Mouse (Mus musculus) CD4-positive helper T cell, adult 2 months (primary cell): Measurements from ENCODE around the gene Hist1h2bp.
"Not testable (repeated sequence)": the region's sequence is repeated elsewhere in the genome, so short reads cannot be mapped to it uniquely, and the experiment has no call there.

Source experiments
- DNase-seq: peaks from one replicate; pipeline ENCODE4 v3.0.0-alpha.2; 2012; ENCODE audit warnings: low read depth, missing footprints, low spot score

The Hist1h2bp gene

GRCm38 (mm10) chr13:21783255-21783617 lies 4.0 kb upstream of the Hist1h2bp start, which contains the start of gene Hist1h3i:
Gene Hist1h3i, minus strand, starts transcription at chr13:21783370.
- DNase-seq, result peak; percentile 89

- DNase-seq, result peak; percentile 69
These were observed 3.5 kb upstream of the Hist1h2bp start for GRCm38 (mm10) chr13:21783734-21784161.

GRCm38 (mm10) chr13:21784311-21784710 lies 3.0 kb upstream of the Hist1h2bp start:
- DNase-seq, result no peak

- DNase-seq, result peak; percentile 39
These were observed 917 bp upstream of the Hist1h2bp start for GRCm38 (mm10) chr13:21786189-21786898.

- peak; percentile 9 for DNase-seq
These were observed 716 bp downstream of the Hist1h2bp start for GRCm38 (mm10) chr13:21787760-21788593.

GRCm38 (mm10) chr13:21789925-21790324 lies 2.7 kb downstream of the Hist1h2bp start:
- DNase-seq, result no peak

GRCm38 (mm10) chr13:21790601-21791283 lies 3.5 kb downstream of the Hist1h2bp start:
- no peak for DNase-seq

GRCm38 (mm10) chr13:21795584-21795983 lies 8.3 kb downstream of the Hist1h2bp start:
- no peak for DNase-seq

- not testable (repeated sequence) for DNase-seq
These were observed 9.9 kb downstream of the Hist1h2bp start for GRCm38 (mm10) chr13:21797163-21797562.

GRCm38 (mm10) chr13:21803058-21803457 lies 15.8 kb downstream of the Hist1h2bp start:
- not testable (repeated sequence) for DNase-seq

GRCm38 (mm10) chr13:21810073-21810472 lies 22.8 kb downstream of the Hist1h2bp start, which contains the start of the genes Hist1h2bq and Hist1h2ao:
Gene Hist1h2bq, minus strand, starts transcription at chr13:21810197.
Gene Hist1h2ao, plus strand, starts transcription at chr13:21810465.
- DNase-seq, result not testable (repeated sequence)

- DNase-seq, result not testable (repeated sequence)
These were observed 23.8 kb downstream of the Hist1h2bp start for GRCm38 (mm10) chr13:21811074-21811473.

GRCm38 (mm10) chr13:21811539-21811938 lies 24.3 kb downstream of the Hist1h2bp start, which contains the start of gene Hist1h4m:
Gene Hist1h4m, plus strand, starts transcription at chr13:21811746.
- not testable (repeated sequence) for DNase-seq

GRCm38 (mm10) chr13:21812092-21812491 lies 24.8 kb downstream of the Hist1h2bp start:
- not testable (repeated sequence) for DNase-seq

GRCm38 (mm10) chr13:21820082-21820890 lies 33.0 kb downstream of the Hist1h2bp start:
- not testable (repeated sequence) for DNase-seq

- DNase-seq, result peak; percentile 1
These were observed 41.2 kb downstream of the Hist1h2bp start for GRCm38 (mm10) chr13:21828511-21828910.

GRCm38 (mm10) chr13:21830344-21830743 lies 43.1 kb downstream of the Hist1h2bp start:
- DNase-seq, result no peak

- DNase-seq, result not testable (repeated sequence)
These were observed 44.4 kb downstream of the Hist1h2bp start, which contains the start of gene Hist1h4n for GRCm38 (mm10) chr13:21831418-21832394. Gene Hist1h4n, minus strand, starts transcription at chr13:21832196.

- not testable (repeated sequence) for DNase-seq
These were observed 46.2 kb downstream of the Hist1h2bp start, which contains the start of the genes Hist1h2ap and Hist1h2br for GRCm38 (mm10) chr13:21833461-21833860. Gene Hist1h2ap, minus strand, starts transcription at chr13:21833507. Gene Hist1h2br, plus strand, starts transcription at chr13:21833743.
